Mouse (Mus musculus) ES-E14 (cell line): ENCODE data around the gene Hnrnpul2.

Experiments used
- CHD2 ChIP-seq: IDR thresholded peaks from 2 replicates; pipeline ENCODE4 v1.6.1; 2014; ENCODE audit warnings: mild to moderate bottlenecking, low read depth, low read length, inconsistent platforms
- HCFC1 ChIP-seq: IDR thresholded peaks from 2 replicates; pipeline ENCODE4 v1.6.1; 2012; ENCODE audit warnings: low read length, inconsistent platforms, borderline replicate concordance; ENCODE audit not compliant: insufficient read depth
- ZNF384 ChIP-seq: IDR thresholded peaks from 2 replicates; pipeline ENCODE4 v1.6.1; 2012; ENCODE audit warnings: low read depth, low read length, inconsistent platforms

DNA sequence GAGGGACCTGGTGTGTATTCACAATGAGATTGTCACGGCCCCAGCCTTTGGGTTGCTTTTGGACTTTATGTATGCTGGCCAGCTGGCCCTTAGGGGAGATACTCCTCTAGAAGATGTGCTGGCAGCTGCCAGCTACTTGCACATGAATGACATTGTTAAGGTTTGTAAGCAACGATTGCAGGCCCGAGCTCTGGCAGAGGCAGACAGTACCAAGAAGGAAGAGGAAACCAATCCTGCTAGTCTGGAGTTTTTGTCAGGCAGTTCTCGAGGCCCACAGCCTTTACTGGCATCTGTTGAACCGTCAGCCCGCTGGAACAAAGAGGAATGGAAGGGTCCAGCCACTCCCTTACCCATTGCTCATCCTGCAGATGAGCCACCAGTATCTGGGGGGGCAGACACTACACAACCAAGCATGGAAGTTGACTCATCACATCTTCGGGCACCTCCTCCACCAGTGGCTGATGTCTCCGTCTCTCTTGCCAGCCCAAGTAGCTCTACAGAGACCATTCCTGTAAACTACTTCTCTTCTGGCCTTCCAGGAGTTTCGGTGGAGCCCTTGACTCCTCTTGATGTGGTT, 16.5 kb upstream of the Hnrnpul2 start:
- TF ChIP-seq CHD2 (no peak), HCFC1 (no peak), ZNF384 (no peak)
